Comparison of ENCODE assay signal across 8 mouse cellular contexts in the genomic region with DNA sequence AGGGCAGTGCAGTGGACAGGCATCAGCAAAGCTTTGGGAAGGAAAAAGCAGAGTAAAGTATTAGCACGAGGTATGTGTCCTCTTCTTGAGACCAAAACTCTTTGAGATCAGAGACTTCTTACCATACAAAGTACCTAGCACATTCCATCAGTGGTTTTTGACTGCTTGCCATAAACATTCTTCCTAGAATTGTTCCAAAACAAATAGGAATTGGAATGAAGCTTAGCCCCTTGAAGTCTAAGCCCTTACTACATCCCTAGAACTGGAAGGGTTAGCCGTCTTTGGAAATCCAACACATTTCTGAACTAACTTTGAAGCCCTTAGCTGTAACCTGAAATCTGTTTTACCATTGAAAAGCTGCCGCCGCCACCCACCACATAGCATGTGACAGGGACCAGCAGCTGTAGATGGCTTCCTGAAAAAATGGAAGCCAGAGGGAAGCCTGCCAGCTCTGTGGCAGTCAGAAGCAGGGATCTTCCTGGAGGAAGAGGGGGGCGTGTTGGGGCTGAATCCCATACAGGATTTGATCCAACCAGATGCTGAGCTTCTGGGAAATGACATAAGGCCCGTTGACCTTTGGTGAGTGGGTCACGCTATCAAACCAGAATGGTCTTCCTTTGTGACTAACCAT. TPM values are rescaled to one million over a fixed set of nuclear protein-coding genes. Genes with fewer than 3 reads are reported as not detected.
DNase-seq lines count a peak whose midpoint lies in the region; ATAC-seq and TF ChIP-seq lines count a peak whose summit lies in the region.

No protein-coding gene starts in this region.

- no peak for DNase-seq in stomach, postnatal 0 days (ENCODE audit: low spot score)
- peak; percentile 55 for DNase-seq in heart, postnatal 14 days
- DNase-seq in layer of hippocampus, postnatal 36 days: peak; percentile 71 to 73
- DNase-seq in midbrain, embryonic 11.5 days (ENCODE audit: low spot score, missing footprints): no peak
- DNase-seq in thymus, postnatal 0 days (ENCODE audit: low spot score): no peak

- intact Hi-C loops in heart, postnatal 14 days (cut with DNase I): loop anchor here (2.0 to 10.0 kb wide), 5 partner anchors 35 to 740 kb away; partner anchors contain the start of genes Babam2, Mrpl33 and Rbks

- 76% methylated on average over 7 of the region's 7 CpGs for WGBS in stomach, embryonic 15.5 days
- WGBS in stomach, postnatal 0 days: 64% methylated on average over 7 of the region's 7 CpGs
- WGBS in hindbrain, embryonic 13.5 days: 86% methylated on average over 7 of the region's 7 CpGs
- WGBS in midbrain, embryonic 11.5 days: 87% methylated on average over 7 of the region's 7 CpGs
- 78% methylated on average over 7 of the region's 7 CpGs for WGBS in forebrain, embryonic 15.5 days

- TF ChIP-seq CTCF in stomach, postnatal 0 days (IDR thresholded peaks at IDR 0.05; ENCODE audit: low read depth): no peak

- no peaks in the 10 kb centered on the region for H3K9me3 ChIP-seq in stomach, embryonic 15.5 days
- H3K9me3 ChIP-seq in stomach, postnatal 0 days (ENCODE audit: control insufficient read depth, low read length): no peaks in the 10 kb centered on the region
- H3K9me3 ChIP-seq in hindbrain, embryonic 13.5 days: no peaks in the 10 kb centered on the region
- no peaks in the 10 kb centered on the region for H3K9me3 ChIP-seq in midbrain, embryonic 11.5 days (ENCODE audit: control insufficient read depth, low read length)
- H3K9me3 ChIP-seq in forebrain, embryonic 15.5 days: no peaks in the 10 kb centered on the region

- no peaks in the 10 kb centered on the region for H3K36me3 ChIP-seq in stomach, embryonic 15.5 days
- no peaks in the 10 kb centered on the region for H3K36me3 ChIP-seq in stomach, postnatal 0 days (ENCODE audit: control insufficient read depth, insufficient read depth, low read length)
- H3K36me3 ChIP-seq in hindbrain, embryonic 13.5 days: peaks cover 34% of the 10 kb centered on the region
- H3K36me3 ChIP-seq in midbrain, embryonic 11.5 days (ENCODE audit: control insufficient read depth, insufficient read depth, low read length): no peaks in the 10 kb centered on the region
- H3K36me3 ChIP-seq in forebrain, embryonic 15.5 days: peaks cover 27% of the 10 kb centered on the region; the same call in 1 of the 2 replicates

- H3K9ac ChIP-seq in stomach, embryonic 15.5 days: no peak overlapping the region
- H3K9ac ChIP-seq in stomach, postnatal 0 days (ENCODE audit: low read length): no peak overlapping the region
- H3K9ac ChIP-seq in hindbrain, embryonic 13.5 days: no peak overlapping the region
- H3K9ac ChIP-seq in midbrain, embryonic 11.5 days (ENCODE audit: low read length): no peak overlapping the region
- H3K9ac ChIP-seq in forebrain, embryonic 15.5 days (replicated peaks): no peak overlapping the region

- H3K4me1 ChIP-seq in stomach, embryonic 15.5 days: peaks cover 4% of the 10 kb centered on the region; the same call in 1 of the 2 replicates
- peaks cover 3% of the 10 kb centered on the region; the same call in 1 of the 2 replicates for H3K4me1 ChIP-seq in stomach, postnatal 0 days (replicated peaks; ENCODE audit: control insufficient read depth, insufficient read depth)
- no peaks in the 10 kb centered on the region for H3K4me1 ChIP-seq in hindbrain, embryonic 13.5 days (replicated peaks)
- H3K4me1 ChIP-seq in midbrain, embryonic 11.5 days (ENCODE audit: control insufficient read depth, insufficient read depth, low read length): no peaks in the 10 kb centered on the region
- H3K4me1 ChIP-seq in forebrain, embryonic 15.5 days: no peaks in the 10 kb centered on the region

- H3K4me3 ChIP-seq in stomach, embryonic 15.5 days (replicated peaks): no peak overlapping the region
- no peak overlapping the region for H3K4me3 ChIP-seq in stomach, postnatal 0 days (ENCODE audit: low read depth, low read length)
- H3K4me3 ChIP-seq in hindbrain, embryonic 13.5 days: no peak overlapping the region
- no peak overlapping the region for H3K4me3 ChIP-seq in midbrain, embryonic 11.5 days (ENCODE audit: low read depth, low read length)
- no peak overlapping the region for H3K4me3 ChIP-seq in forebrain, embryonic 15.5 days

- TF ChIP-seq EP300 in stomach, postnatal 0 days (optimal IDR thresholded peaks at IDR 0.05): no peak

- H3K4me2 ChIP-seq in stomach, embryonic 15.5 days: no peak overlapping the region
- no peak overlapping the region for H3K4me2 ChIP-seq in stomach, postnatal 0 days (replicated peaks; ENCODE audit: low read depth)
- H3K4me2 ChIP-seq in hindbrain, embryonic 13.5 days: no peak overlapping the region
- no peak overlapping the region for H3K4me2 ChIP-seq in midbrain, embryonic 11.5 days
- no peak overlapping the region for H3K4me2 ChIP-seq in forebrain, embryonic 15.5 days (replicated peaks)

- H3K27ac ChIP-seq in stomach, embryonic 15.5 days: peak overlapping the region; percentile 13; the same call in 1 of the 2 replicates
- no peak overlapping the region; the same call in 1 of the 2 replicates for H3K27ac ChIP-seq in stomach, postnatal 0 days (replicated peaks)
- no peak overlapping the region for H3K27ac ChIP-seq in hindbrain, embryonic 13.5 days
- no peak overlapping the region for H3K27ac ChIP-seq in midbrain, embryonic 11.5 days (ENCODE audit: low read depth, low read length)
- H3K27ac ChIP-seq in forebrain, embryonic 15.5 days (replicated peaks): no peak overlapping the region

- no peak for ATAC-seq in stomach, embryonic 15.5 days (ENCODE audit: insufficient read depth, low FRiP score, low read depth)
- no peak; the same call in 1 of the 2 replicates for ATAC-seq in stomach, postnatal 0 days (ENCODE audit: low FRiP score, low TSS enrichment)
- ATAC-seq in hindbrain, embryonic 13.5 days (ENCODE audit: low FRiP score): no peak
- no peak for ATAC-seq in midbrain, embryonic 11.5 days (ENCODE audit: low FRiP score)
- no peak for ATAC-seq in forebrain, embryonic 15.5 days (replicated peaks)

- H3K27me3 ChIP-seq in stomach, embryonic 15.5 days (replicated peaks): no peaks in the 10 kb centered on the region
- no peaks in the 10 kb centered on the region for H3K27me3 ChIP-seq in stomach, postnatal 0 days (ENCODE audit: control insufficient read depth, insufficient read depth, low read length)
- H3K27me3 ChIP-seq in hindbrain, embryonic 13.5 days: no peaks in the 10 kb centered on the region
- H3K27me3 ChIP-seq in midbrain, embryonic 11.5 days (ENCODE audit: control insufficient read depth, insufficient read depth, low read length): no peaks in the 10 kb centered on the region
- no peaks in the 10 kb centered on the region for H3K27me3 ChIP-seq in forebrain, embryonic 15.5 days

RNA-seq across cellular contexts. Expression of gene Supt7l, which starts 34.5 kb away (rescaled TPM):
- polyA plus RNA-seq in stomach, embryonic 15.5 days (2015; fragmentation: Nextera tagmentation; extraction: Ambion mirVana): 19.7 and 20.1 TPM in 2 replicates
- polyA plus RNA-seq in stomach, postnatal 0 days (2015; fragmentation: Nextera tagmentation; extraction: Ambion mirVana): 8.4 and 9.1 TPM in 2 replicates
- 10 to 100 TPM; 13.9 to 14.0 TPM for total RNA-seq in heart, postnatal 14 days (2021)
- 10 to 100 TPM; 17.7 to 19.5 TPM for total RNA-seq in layer of hippocampus, postnatal 36 days (2021)
- 26.3 and 28.8 TPM in 2 replicates for polyA plus RNA-seq in hindbrain, embryonic 13.5 days (2015; fragmentation: Nextera tagmentation; extraction: Ambion mirVana)
- polyA plus RNA-seq in midbrain, embryonic 11.5 days (2014; fragmentation: Nextera tagmentation; extraction: Ambion mirVana): 19.2 and 21.4 TPM in 2 replicates
- polyA plus RNA-seq in thymus, postnatal 0 days (2015; fragmentation: Nextera tagmentation; extraction: Ambion mirVana): 13.9 and 17.0 TPM in 2 replicates
- polyA plus RNA-seq in forebrain, embryonic 15.5 days (2015; fragmentation: Nextera tagmentation; extraction: Ambion mirVana): 29.1 and 29.9 TPM in 2 replicates

RNA-seq across cellular contexts. Expression of gene Mrpl33, which starts 34.6 kb away (rescaled TPM):
- 309 and 347 TPM in 2 replicates for polyA plus RNA-seq in stomach, embryonic 15.5 days (2015; fragmentation: Nextera tagmentation; extraction: Ambion mirVana)
- 359 and 382 TPM in 2 replicates for polyA plus RNA-seq in stomach, postnatal 0 days (2015; fragmentation: Nextera tagmentation; extraction: Ambion mirVana)
- total RNA-seq in heart, postnatal 14 days (2021): 100 to 1,000 TPM; 280 to 291 TPM
- 100 to 1,000 TPM; 101 to 104 TPM for total RNA-seq in layer of hippocampus, postnatal 36 days (2021)
- 183 and 197 TPM in 2 replicates for polyA plus RNA-seq in hindbrain, embryonic 13.5 days (2015; fragmentation: Nextera tagmentation; extraction: Ambion mirVana)
- 221 and 233 TPM in 2 replicates for polyA plus RNA-seq in midbrain, embryonic 11.5 days (2014; fragmentation: Nextera tagmentation; extraction: Ambion mirVana)
- 425 and 428 TPM in 2 replicates for polyA plus RNA-seq in thymus, postnatal 0 days (2015; fragmentation: Nextera tagmentation; extraction: Ambion mirVana)
- 204 and 220 TPM in 2 replicates for polyA plus RNA-seq in forebrain, embryonic 15.5 days (2015; fragmentation: Nextera tagmentation; extraction: Ambion mirVana)

RNA-seq across cellular contexts. Expression of gene Slc4a1ap, which starts 35.4 kb away (rescaled TPM):
- polyA plus RNA-seq in stomach, embryonic 15.5 days (2015; fragmentation: Nextera tagmentation; extraction: Ambion mirVana): 26.2 and 29.6 TPM in 2 replicates
- polyA plus RNA-seq in stomach, postnatal 0 days (2015; fragmentation: Nextera tagmentation; extraction: Ambion mirVana): 13.9 and 15.2 TPM in 2 replicates
- total RNA-seq in heart, postnatal 14 days (2021): 10 to 100 TPM; 21.4 to 21.9 TPM
- total RNA-seq in layer of hippocampus, postnatal 36 days (2021): 10 to 100 TPM; 55.7 to 57.1 TPM
- 35.6 and 42.4 TPM in 2 replicates for polyA plus RNA-seq in hindbrain, embryonic 13.5 days (2015; fragmentation: Nextera tagmentation; extraction: Ambion mirVana)
- polyA plus RNA-seq in midbrain, embryonic 11.5 days (2014; fragmentation: Nextera tagmentation; extraction: Ambion mirVana): 26.2 and 32.0 TPM in 2 replicates
- polyA plus RNA-seq in thymus, postnatal 0 days (2015; fragmentation: Nextera tagmentation; extraction: Ambion mirVana): 20.7 and 31.6 TPM in 2 replicates
- 33.0 and 36.5 TPM in 2 replicates for polyA plus RNA-seq in forebrain, embryonic 15.5 days (2015; fragmentation: Nextera tagmentation; extraction: Ambion mirVana)

Comparison
In these comparisons a context has a peak if more than half of its experiments do, and no peak if none do; other contexts are left out.
1. DNase-seq: peak in heart, postnatal 14 days (2 of 2) and layer of hippocampus, postnatal 36 days (2 of 2); none in stomach, postnatal 0 days (single experiment), midbrain, embryonic 11.5 days (single experiment) and thymus, postnatal 0 days (single experiment).